Comparison of ENCODE assay signal across 12 mouse cellular contexts in genomic region chr3:141887476-141888274, GRCm38 (mm10).
DNase-seq lines count a peak whose midpoint lies in the region; ATAC-seq and TF ChIP-seq lines count a peak whose summit lies in the region.
"Had no signal": no experiment of that assay in that cellular context is flagged by ENCODE, and none has a peak within 500 bp of the region (broad histone marks: within the 10 kb centered on the region; RNA-seq: fewer than 3 reads in every experiment).

No protein-coding gene starts in this region.

- no peaks in the 10 kb centered on the region for H3K36me3 ChIP-seq in kidney, postnatal 0 days (ENCODE audit: insufficient read depth, low read length)
- H3K36me3 ChIP-seq in kidney, embryonic 14.5 days (ENCODE audit: control insufficient read depth, insufficient read depth, low read length) = no peaks in the 10 kb centered on the region
- no peaks in the 10 kb centered on the region for H3K36me3 ChIP-seq in E14TG2a.4 (ENCODE audit: insufficient read depth, low read length)
- H3K36me3 ChIP-seq: liver, embryonic 15.5 days had no signal

- peak; percentile 80 for TF ChIP-seq CTCF in kidney, postnatal 0 days (IDR thresholded peaks at IDR 0.05; ENCODE audit: low read depth)
- peak; percentile 38 for TF ChIP-seq CTCF in E14TG2a.4 (conservative IDR thresholded peaks at IDR 0.05; ENCODE audit: low read length)

- no peak overlapping the region for H3K27ac ChIP-seq in kidney, postnatal 0 days
- H3K27ac ChIP-seq in kidney, embryonic 14.5 days (ENCODE audit: low read depth, low read length) = no peak overlapping the region
- H3K27ac ChIP-seq: liver, embryonic 15.5 days had no signal

- ATAC-seq in kidney, postnatal 0 days (replicated peaks; ENCODE audit: low FRiP score, low read depth) = no peak
- no peak for ATAC-seq in kidney, embryonic 14.5 days (ENCODE audit: low FRiP score, low TSS enrichment)
- ATAC-seq: activated CD4-positive, CD25-positive, alpha-beta regulatory T cell, adult 4 months had no signal

- H3K4me3 ChIP-seq in kidney, postnatal 0 days (replicated peaks; ENCODE audit: low read depth, low read length) = no peak overlapping the region
- H3K4me3 ChIP-seq in kidney, embryonic 14.5 days (ENCODE audit: low read length) = no peak overlapping the region
- H3K4me3 ChIP-seq in E14TG2a.4 (replicated peaks; ENCODE audit: low read length) = no peak overlapping the region
- H3K4me3 ChIP-seq: liver, embryonic 15.5 days had no signal

- no peaks in the 10 kb centered on the region for H3K9me3 ChIP-seq in kidney, postnatal 0 days (replicated peaks; ENCODE audit: low read length)
- H3K9me3 ChIP-seq in kidney, embryonic 14.5 days (ENCODE audit: control insufficient read depth, low read length) = no peaks in the 10 kb centered on the region
- H3K9me3 ChIP-seq in E14TG2a.4 (ENCODE audit: low read length) = no peaks in the 10 kb centered on the region
- H3K9me3 ChIP-seq: liver, embryonic 15.5 days had no signal

- H3K27me3 ChIP-seq in kidney, postnatal 0 days (ENCODE audit: insufficient read depth, low read length) = no peaks in the 10 kb centered on the region
- H3K27me3 ChIP-seq in kidney, embryonic 14.5 days (ENCODE audit: control insufficient read depth, insufficient read depth, low read length) = no peaks in the 10 kb centered on the region
- no peaks in the 10 kb centered on the region for H3K27me3 ChIP-seq in E14TG2a.4 (ENCODE audit: insufficient read depth, low read length)
- H3K27me3 ChIP-seq: liver, embryonic 15.5 days had no signal

- H3K4me2 ChIP-seq in kidney, postnatal 0 days (ENCODE audit: low read length) = no peak overlapping the region
- no peak overlapping the region for H3K4me2 ChIP-seq in kidney, embryonic 14.5 days (replicated peaks; ENCODE audit: low read depth, low read length)
- H3K4me2 ChIP-seq: liver, embryonic 15.5 days had no signal

- no peaks in the 10 kb centered on the region for H3K4me1 ChIP-seq in kidney, postnatal 0 days (replicated peaks; ENCODE audit: insufficient read depth, low read length)
- H3K4me1 ChIP-seq in kidney, embryonic 14.5 days (ENCODE audit: control insufficient read depth, insufficient read depth, low read length) = no peaks in the 10 kb centered on the region
- H3K4me1 ChIP-seq in E14TG2a.4 (replicated peaks; ENCODE audit: low read depth, low read length) = no peaks in the 10 kb centered on the region
- H3K4me1 ChIP-seq: liver, embryonic 15.5 days had no signal

- WGBS in kidney, postnatal 0 days = 39% methylated on average over 4 of the region's 4 CpGs
- 50% methylated on average over 4 of the region's 4 CpGs for WGBS in kidney, embryonic 14.5 days

- H3K9ac ChIP-seq in kidney, postnatal 0 days (ENCODE audit: low read depth, low read length) = no peak overlapping the region
- no peak overlapping the region for H3K9ac ChIP-seq in kidney, embryonic 14.5 days (ENCODE audit: low read depth, low read length)
- H3K9ac ChIP-seq: liver, embryonic 15.5 days had no signal

- DNase-seq in kidney, postnatal 0 days (ENCODE audit: low spot score) = peak; percentile 84
- DNase-seq in brain, adult 2 months (ENCODE audit: low read depth, low spot score) = peak; percentile 64
- peak; percentile 24 for DNase-seq in hindlimb bud, embryonic 11.5 days (ENCODE audit: extremely low spot score, low read depth, low spot score)
- DNase-seq in gastrocnemius, postnatal 10 days = no peak
- no peak for DNase-seq in lung, postnatal 4 days
- no peak for DNase-seq in heart, adult 9 months (ENCODE audit: low spot score in 2 of 2)
- DNase-seq: cerebellum, adult 9-11 months; kidney, postnatal 36 days had no signal

Comparison
In these comparisons a context has a peak if more than half of its experiments do, and no peak if none do; other contexts are left out.
1. DNase-seq: peak in kidney, postnatal 0 days (single experiment), brain, adult 2 months (single experiment) and hindlimb bud, embryonic 11.5 days (single experiment); none in gastrocnemius, postnatal 10 days (single experiment), lung, postnatal 4 days (0 of 2) and heart, adult 9 months (0 of 2).